Mouse (Mus musculus): Measurements from ENCODE around the gene Sort1.

GRCm38 (mm10) chr3:108311688-108312087 lies 27.8 kb downstream of the Sort1 start:
- TF ChIP-seq CTCF (IDR thresholded peaks at IDR 0.05; ENCODE audit: low read depth) (no peak), EP300 (IDR thresholded peaks at IDR 0.05; ENCODE audit: low read depth) (no peak)

All from heart, postnatal 0 days (tissue).